Mouse (Mus musculus) spleen, adult 2 months (tissue): ENCODE measurements at regions not wholly inside any gene's neighbourhood (a gene's known extent, or its start where the extent isn't known, plus 50 kb on each side); places are given as distances from the start of the nearest gene placed in this dataset.

Experiments used
- DNase-seq, 2 experiments: peaks; one replicate each; pipeline versions ENCODE4 v3.0.0 to v3.0.0-alpha.2; 2012 to 2021; ENCODE audit warnings: low spot score in 2 of 2, low read depth in 1 of 2
- H3K27ac ChIP-seq: fragments of 200-500 bp; 2 replicates; pipeline ENCODE4 v1.5.1; 2012; ENCODE audit warnings: low read length, inconsistent platforms; ENCODE audit not compliant: insufficient read depth
- H3K27me3 ChIP-seq: fragments of 200-500 bp; 2 replicates; pipeline ENCODE4 v1.6.1; 2012; ENCODE audit warnings: mild to moderate bottlenecking, moderate library complexity, low read length, inconsistent platforms; ENCODE audit not compliant: control insufficient read depth, insufficient read depth
- H3K36me3 ChIP-seq: fragments of 200-500 bp; 2 replicates; pipeline ENCODE4 v1.6.1; 2012; ENCODE audit warnings: mild to moderate bottlenecking, low read length, inconsistent platforms; ENCODE audit not compliant: control insufficient read depth, insufficient read depth
- H3K4me1 ChIP-seq: fragments of 200-500 bp; 2 replicates; pipeline ENCODE4 v1.6.1; 2011; ENCODE audit warnings: inconsistent platforms; ENCODE audit not compliant: control insufficient read depth, insufficient read depth, insufficient read length
- H3K4me3 ChIP-seq: fragments of 200-500 bp; 2 replicates; pipeline ENCODE4 v1.5.1; 2011; ENCODE audit warnings: mild to moderate bottlenecking, inconsistent platforms; ENCODE audit not compliant: insufficient read depth, insufficient read length; ENCODE audit errors: extremely low read depth
- CTCF ChIP-seq: fragments of 200-500 bp; IDR thresholded peaks from 2 replicates; pipeline ENCODE4 v1.5.1; 2011; ENCODE audit warnings: mild to moderate bottlenecking, inconsistent platforms; ENCODE audit not compliant: insufficient read depth, insufficient read length, insufficient replicate concordance; ENCODE audit errors: extremely low read depth
- POLR2A ChIP-seq: fragments of 200-500 bp; IDR thresholded peaks from 2 replicates; pipeline ENCODE4 v1.6.1; 2011; ENCODE audit warnings: low read depth, low read length, inconsistent platforms
- WGBS: fragments of 180-500 bp; shearing (Covaris S2); methylation state at CpG from one replicate; pipeline ENCODE4 v1.1.7; 2018; 5-methylcytosine and 5-hydroxymethylcytosine counted together

DNA sequence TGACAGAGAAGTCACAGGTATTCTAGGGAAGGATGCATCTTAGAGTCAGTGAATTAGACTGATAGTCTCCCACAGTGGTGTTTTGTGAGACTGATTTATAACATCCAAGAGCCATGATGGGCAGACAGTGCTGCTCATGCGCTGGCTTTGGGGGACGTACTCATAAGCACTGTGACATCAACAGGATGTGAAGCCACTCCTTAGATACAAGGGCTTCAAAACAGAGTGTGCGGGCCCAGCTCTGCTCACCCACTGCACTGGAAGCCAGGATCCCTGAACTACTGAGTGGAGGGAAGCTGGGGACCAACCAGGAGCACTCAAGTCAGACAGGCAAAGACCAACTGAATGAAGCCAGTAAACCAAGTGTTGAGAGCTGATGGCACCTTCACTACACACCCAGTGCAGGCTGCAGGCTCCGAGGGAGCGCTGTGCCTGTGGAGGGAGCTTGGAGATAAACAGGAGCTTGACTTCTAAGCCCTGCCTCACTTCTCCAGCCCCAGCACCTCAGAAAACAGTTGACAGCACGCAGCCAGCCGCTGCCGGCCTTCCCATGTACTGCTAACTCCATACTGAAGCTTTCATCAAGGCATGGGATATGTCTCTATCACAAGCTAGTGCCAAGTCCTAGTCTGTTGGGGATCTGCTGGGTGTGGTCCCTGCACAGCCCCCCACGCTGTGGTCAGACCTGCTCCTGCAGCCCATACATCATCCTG lies 200.0 kb downstream of the Cyp26b1 start:
- no peak for TF ChIP-seq POLR2A
- TF ChIP-seq CTCF, result no peak
- Histone ChIP-seq H3K4me1 (no peaks in the 10 kb centered on the region), H3K27ac (no peak overlapping the region), H3K36me3 (no peaks in the 10 kb centered on the region), H3K27me3 (no peaks in the 10 kb centered on the region), H3K4me3 (no peak overlapping the region)
- no peak for DNase-seq
- WGBS, result 76% methylated on average over 9 of the region's 9 CpGs

DNA sequence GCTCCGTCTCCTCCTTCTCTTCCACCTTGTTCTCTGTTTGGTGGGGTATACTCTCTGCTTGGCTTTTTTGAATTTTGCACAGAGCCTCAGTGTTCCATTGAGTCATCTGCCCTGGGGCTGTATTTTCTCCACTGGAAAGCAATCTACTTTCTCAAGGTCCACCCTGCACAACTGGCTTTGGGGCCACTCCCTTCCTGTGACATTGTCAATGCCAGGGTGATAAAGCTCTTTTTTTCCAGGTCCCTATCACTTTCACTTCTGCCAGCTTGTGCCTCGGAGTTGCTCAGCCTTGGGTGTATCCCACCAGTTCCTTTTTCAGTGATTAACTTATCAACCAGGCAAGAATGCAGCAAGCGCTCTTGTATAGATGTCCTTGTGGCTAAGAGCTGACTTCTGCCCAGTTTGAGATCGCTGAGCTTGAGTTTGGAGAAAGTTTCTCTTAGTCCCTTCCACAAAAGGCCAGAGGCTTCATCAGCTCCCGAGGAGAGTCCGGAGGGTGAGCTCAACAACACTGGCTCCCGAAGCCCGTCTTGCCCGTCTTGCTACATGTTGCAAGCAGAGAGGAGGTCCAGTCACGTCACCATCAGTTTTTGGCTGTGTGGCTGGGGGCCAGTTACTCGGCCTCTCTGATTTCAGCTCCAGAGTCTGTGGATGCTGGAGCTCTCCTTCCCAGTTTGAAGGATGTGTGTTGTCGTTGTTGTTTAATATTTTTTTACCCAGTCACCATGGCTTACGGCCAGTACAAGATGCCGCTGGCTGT lies 200.8 kb downstream of the Cyp26b1 start:
- H3K4me1 ChIP-seq, result no peaks in the 10 kb centered on the region
- H3K27ac ChIP-seq, result no peak overlapping the region
- no peaks in the 10 kb centered on the region for H3K36me3 ChIP-seq
- no peaks in the 10 kb centered on the region for H3K27me3 ChIP-seq
- no peak for TF ChIP-seq CTCF
- TF ChIP-seq POLR2A, result no peak
- H3K4me3 ChIP-seq, result no peak overlapping the region
- 79% methylated on average over 14 of the region's 14 CpGs for WGBS
- DNase-seq, result no peak

DNA sequence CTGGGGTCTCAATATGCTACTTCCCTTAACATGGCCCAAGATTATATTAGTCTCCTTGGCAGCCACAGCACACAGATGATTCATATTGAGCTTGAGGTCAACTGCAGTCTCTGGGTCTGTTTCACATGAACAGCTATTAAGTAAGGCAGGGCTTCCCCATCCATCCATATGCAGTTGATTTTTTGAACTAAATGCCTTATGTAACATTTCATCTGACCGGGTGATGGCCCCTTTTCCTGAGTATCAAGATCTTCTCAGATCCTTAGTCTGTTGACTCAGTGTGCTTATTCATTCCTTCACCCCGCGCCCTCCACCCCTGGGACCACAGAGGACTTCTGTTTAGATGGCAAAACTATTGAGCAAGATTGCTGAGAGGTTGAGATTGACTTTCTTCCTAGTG lies 202.7 kb downstream of the Cyp26b1 start:
- Histone ChIP-seq H3K27me3 (no peaks in the 10 kb centered on the region), H3K4me3 (no peak overlapping the region), H3K27ac (no peak overlapping the region), H3K4me1 (no peaks in the 10 kb centered on the region), H3K36me3 (no peaks in the 10 kb centered on the region)
- TF ChIP-seq POLR2A (no peak), CTCF (no peak)
- 92% methylated on average over 3 of the region's 3 CpGs for WGBS
- no peak for DNase-seq

DNA sequence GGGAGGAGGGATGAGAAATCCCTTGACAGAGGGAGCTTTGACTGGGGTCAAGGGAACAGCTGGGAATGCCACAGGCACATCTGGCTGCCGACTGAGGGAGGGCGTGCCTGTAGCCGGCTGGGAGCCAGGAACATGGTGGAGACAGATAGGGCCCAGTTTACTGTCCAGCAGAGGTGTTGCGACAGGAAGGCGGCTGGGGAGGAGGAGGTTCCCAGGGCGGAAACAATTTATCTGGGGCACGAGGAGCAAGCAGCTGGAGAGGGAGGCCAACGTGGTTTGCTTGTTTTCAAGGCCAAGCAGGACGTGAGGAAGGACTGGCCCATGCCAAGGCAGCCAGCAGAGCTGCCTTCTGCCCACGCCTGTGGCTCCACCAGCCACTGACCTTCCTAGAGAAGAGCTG lies 208.0 kb downstream of the Cyp26b1 start:
- no peak for DNase-seq
- Histone ChIP-seq H3K27ac (no peak overlapping the region), H3K4me3 (no peak overlapping the region), H3K4me1 (no peaks in the 10 kb centered on the region), H3K27me3 (no peaks in the 10 kb centered on the region), H3K36me3 (no peaks in the 10 kb centered on the region)
- 50% methylated on average over 10 of the region's 10 CpGs for WGBS
- TF ChIP-seq CTCF, result no peak
- no peak for TF ChIP-seq POLR2A

DNA sequence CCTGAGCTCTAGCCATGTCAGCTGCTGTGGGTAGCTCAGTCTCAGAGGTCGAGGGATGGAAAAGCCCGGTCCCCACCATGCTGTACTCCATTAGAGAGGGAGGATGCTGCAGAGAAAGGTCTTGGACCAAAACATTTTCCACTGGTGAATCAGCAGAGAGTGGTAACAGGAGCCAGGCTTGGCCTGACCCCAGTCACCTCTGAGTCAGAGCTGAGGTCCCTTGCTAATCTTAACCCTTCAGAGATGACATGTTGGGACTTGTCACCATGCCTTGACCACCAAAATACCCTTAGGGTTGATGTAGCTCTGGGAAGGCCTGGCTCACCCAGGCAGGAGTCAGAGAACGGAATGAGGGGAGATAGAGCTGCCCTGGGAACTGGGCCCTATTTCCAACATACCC lies 210.0 kb downstream of the Cyp26b1 start:
- H3K36me3 ChIP-seq, result no peaks in the 10 kb centered on the region
- no peak for TF ChIP-seq POLR2A
- TF ChIP-seq CTCF, result no peak
- no peak for DNase-seq
- H3K27ac ChIP-seq, result no peak overlapping the region
- H3K4me1 ChIP-seq, result no peaks in the 10 kb centered on the region
- H3K4me3 ChIP-seq, result no peak overlapping the region
- 83% methylated on average over 3 of the region's 3 CpGs for WGBS
- no peaks in the 10 kb centered on the region for H3K27me3 ChIP-seq

DNA sequence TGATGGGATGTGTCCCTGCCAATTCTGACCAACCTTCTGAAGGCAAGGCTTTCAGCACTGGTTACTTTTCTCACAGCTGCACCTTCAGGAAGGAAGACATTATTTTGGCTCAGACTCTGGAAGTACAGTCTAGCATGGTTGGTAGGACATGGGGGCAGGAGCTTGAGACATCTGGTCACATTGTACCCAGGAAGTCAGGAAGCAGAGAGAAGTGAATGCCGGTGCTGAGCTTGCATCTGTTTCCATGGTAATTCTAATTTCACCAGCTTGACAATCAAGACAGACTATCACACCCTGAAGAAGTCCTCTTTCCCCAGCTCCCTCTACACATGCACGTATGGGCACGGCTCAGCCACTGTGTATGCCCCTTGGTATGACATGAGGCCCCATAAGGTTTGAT lies 210.6 kb downstream of the Cyp26b1 start:
- TF ChIP-seq CTCF (no peak), POLR2A (no peak)
- WGBS, result 65% methylated on average over 3 of the region's 3 CpGs
- Histone ChIP-seq H3K4me1 (no peaks in the 10 kb centered on the region), H3K4me3 (no peak overlapping the region), H3K36me3 (no peaks in the 10 kb centered on the region), H3K27me3 (no peaks in the 10 kb centered on the region), H3K27ac (no peak overlapping the region)
- DNase-seq, result no peak

DNA sequence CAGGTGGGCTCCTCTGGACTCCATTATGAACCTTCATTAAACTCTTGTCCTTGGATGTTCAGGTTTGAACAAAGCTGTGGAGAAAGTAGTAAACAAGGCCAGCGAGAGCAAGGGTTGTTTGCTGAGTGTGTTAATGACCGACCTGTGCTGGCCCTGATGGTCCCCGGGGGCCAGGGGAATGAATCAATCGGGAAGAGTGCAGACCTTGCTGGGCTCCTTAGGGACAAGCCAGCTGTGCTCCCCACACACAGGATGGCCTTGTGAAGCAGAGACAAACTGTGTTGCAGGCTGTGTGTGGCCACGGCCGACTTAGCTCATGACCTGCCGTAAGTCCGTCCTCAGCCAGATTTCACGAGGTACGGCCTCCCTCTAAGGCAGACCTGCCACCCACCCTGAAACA lies 212.1 kb downstream of the Cyp26b1 start:
- TF ChIP-seq POLR2A, result no peak
- TF ChIP-seq CTCF, result no peak
- Histone ChIP-seq H3K4me3 (no peak overlapping the region), H3K27ac (no peak overlapping the region), H3K4me1 (no peaks in the 10 kb centered on the region), H3K27me3 (no peaks in the 10 kb centered on the region), H3K36me3 (no peaks in the 10 kb centered on the region)
- WGBS, result 90% methylated on average over 10 of the region's 10 CpGs
- DNase-seq, result no peak
